Mouse (Mus musculus): ENCODE measurements around the gene Abhd11. TPM values are rescaled to one million over a fixed set of nuclear protein-coding genes. Genes with fewer than 3 reads are reported as not detected.
"Not testable (repeated sequence)": the region's sequence is repeated elsewhere in the genome, so short reads cannot be mapped to it uniquely, and the experiment has no call there.

Gene Abhd11
- total RNA-seq (2021): 10 to 100 TPM; 58.2 to 64.1 TPM

- DNase-seq: peak; percentile 98 to 99
- intact Hi-C loops (cut with DNase I): no loop called here
These were observed at the start of gene Abhd11 for GRCm38 (mm10) chr5:135008671-135009589. Abhd11 (plus strand) TSS chr5:135009152.

DNA sequence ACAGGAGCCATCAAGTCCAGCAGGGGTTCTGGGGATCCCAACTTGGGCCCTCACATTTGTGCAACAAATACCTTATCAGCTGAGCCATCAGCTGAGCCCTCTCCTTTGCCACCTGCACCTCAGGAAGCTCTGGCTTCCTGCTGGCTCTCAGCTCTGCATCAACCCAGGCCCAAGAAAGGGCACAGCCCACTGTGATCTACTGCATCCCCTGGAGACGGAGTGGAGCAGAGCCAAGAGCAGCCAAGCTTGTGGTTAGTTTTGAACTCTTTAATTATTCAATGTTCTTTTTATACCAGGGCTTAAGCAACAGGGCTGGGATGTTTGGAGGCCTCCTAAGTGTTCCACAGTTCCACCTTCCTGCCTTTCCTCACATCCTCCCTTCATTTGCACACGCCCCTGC is 48.5 kb upstream of the Abhd11 start:
- DNase-seq: no peak
- intact Hi-C loops (cut with DNase I): no loop called here

DNA sequence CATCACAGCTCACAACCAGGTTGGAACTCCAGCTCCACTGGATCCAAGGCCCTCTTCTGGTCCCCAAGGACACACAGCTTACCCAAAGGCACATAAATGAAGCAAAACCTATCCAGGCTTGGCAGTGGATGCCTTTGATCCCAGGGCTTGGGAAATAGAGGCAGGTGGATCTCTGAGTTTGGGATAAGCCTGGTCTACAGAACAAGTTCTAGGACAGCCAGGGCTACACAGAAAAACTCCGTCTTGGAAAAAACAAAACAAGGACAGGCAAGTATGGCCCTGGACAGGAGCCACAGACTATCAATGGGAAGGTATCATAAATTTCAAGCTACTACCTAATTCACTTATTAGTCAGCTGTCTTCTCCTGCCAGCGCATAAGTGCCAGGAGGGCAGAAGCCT is 47.4 kb upstream of the Abhd11 start:
- no peak for DNase-seq
- intact Hi-C loops (cut with DNase I): no loop called here

DNA sequence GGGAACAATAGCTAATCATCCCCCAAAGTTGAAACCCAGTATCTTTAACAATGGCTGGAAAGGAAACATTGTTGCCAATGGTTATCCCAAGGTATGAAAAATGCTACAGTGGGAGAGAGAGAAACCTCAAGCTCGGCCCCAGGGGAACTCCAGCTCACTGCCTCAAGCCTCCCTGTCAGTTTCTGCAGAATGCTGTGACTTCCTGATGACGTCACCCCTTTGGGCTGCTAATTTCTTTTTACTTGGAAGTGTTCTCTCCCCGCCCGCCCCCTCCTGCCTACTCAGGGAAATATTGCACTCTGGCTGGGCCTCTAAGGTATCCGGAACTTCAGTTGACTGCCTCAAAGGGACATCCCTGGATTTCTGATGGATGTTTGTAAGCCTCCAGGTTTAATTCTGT is 45.4 kb upstream of the Abhd11 start:
- peak; percentile 67 to 68 for DNase-seq
- intact Hi-C loops (cut with DNase I): no loop called here

GRCm38 (mm10) chr5:134964655-134965054 is 44.3 kb upstream of the Abhd11 start:
- DNase-seq: not testable (repeated sequence)
- intact Hi-C loops (cut with DNase I): loop anchor here (1.0 to 5.0 kb wide), 2 partner anchors 31 to 217 kb away; partner anchors contain the start of gene Eln

- intact Hi-C loops (cut with DNase I): loop anchor here (1.0 to 5.0 kb wide), 2 partner anchors 32 to 218 kb away; partner anchors contain the start of gene Eln
- peak; percentile 81 to 87 for DNase-seq
These were observed 43.5 kb upstream of the Abhd11 start for GRCm38 (mm10) chr5:134965473-134965851.

DNA sequence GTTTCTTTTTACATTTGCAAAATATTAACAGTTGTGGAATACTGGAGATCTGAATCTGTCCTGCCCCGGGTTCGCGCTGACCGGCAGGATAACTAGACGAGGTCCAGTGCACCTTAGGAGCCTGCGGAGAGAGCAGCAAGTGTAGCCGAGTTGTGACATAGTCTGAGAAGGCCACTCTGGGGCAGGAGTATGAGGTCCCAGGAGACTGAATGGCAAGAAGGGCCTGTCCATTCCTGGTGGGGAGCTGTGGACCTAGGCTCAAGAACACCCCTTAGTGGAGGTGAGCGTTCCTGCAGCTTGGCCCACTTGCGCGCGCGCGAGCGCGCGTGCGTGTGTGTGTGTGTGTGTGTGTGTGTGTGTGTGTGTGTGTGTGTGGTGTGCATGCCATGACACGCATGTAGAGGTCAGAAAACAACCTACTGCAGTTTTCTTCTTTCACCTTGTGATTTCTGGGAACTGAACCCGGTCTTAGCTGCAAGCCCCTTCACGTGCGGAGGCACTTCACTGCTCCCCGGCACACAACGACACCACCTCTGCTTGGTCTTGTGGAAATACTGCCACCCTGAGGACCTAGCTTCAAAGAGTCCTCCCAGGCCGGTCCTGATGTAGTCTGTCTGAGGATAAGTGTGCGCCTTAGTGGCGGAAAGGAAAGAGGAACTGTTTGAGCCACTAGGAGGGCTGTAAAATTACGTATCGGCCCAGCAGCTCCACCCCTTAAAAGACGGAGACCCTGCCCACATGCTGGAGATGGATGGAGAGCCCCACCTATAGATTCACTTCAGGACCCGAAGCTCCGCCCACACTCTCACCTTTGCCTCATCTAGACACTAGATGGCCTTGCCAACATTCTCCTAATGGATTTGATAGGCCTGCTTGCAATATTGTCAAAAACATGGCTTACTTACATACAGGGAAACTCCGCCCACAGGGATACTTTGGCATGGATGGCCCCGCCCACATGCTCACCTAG is 42.8 kb upstream of the Abhd11 start:
- intact Hi-C loops (cut with DNase I): loop anchor here (1.0 to 5.0 kb wide), 4 partner anchors 33 to 219 kb away; partner anchors contain the start of gene Eln
- DNase-seq: peak in 1 of 2 experiments; percentile 56

- DNase-seq: no peak
- intact Hi-C loops (cut with DNase I): loop anchor here (2.0 to 5.0 kb wide), 2 partner anchors 51 to 220 kb away; partner anchors contain the start of gene Eln
These were observed 41.6 kb upstream of the Abhd11 start for GRCm38 (mm10) chr5:134967164-134967944.

GRCm38 (mm10) chr5:134970671-134971070 is 38.3 kb upstream of the Abhd11 start:
- intact Hi-C loops (cut with DNase I): no loop called here
- no peak for DNase-seq

- intact Hi-C loops (cut with DNase I): no loop called here
- DNase-seq: no peak
These were observed 35.9 kb upstream of the Abhd11 start for GRCm38 (mm10) chr5:134973081-134973480.

DNA sequence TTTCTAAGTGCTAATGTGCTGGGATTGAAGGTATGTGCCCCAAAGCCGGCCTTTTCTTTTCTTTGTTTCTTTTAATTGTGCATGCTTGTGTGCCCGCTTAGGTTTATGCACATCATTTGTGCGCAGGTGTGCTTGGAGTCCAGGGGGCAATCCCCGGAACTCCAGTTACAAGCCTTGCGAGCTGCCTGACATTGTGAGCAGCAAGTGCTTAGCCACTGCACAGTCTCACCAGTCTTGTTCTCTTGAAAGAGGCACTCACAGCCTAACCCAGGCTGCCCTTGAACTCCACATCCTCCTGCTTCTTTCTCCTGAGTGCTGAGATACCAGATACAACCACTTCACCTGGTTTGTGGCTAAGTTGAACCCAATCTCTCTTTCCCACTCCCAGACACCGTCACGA is 35.4 kb upstream of the Abhd11 start:
- no peak for DNase-seq
- intact Hi-C loops (cut with DNase I): no loop called here

DNA sequence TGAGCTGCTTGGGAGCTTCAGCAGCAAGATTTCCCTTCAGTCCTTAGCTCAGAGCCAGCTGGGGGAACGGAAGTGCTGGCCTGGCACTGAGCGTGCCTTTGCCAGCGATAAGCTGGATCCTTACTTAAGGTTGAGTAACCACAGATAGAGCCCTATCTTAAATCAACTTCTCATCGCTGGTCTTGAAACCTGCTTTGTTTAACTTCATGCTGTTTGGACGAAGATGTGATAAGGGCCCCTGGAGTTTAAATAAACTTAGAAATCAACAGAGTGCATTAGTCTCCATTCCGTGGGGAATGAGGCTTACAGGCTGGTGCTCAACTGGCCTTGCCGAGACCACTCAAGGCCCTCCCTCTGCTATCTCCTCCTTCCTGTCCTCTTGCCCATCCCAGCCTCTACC is 34.7 kb upstream of the Abhd11 start:
- intact Hi-C loops (cut with DNase I): no loop called here

DNA sequence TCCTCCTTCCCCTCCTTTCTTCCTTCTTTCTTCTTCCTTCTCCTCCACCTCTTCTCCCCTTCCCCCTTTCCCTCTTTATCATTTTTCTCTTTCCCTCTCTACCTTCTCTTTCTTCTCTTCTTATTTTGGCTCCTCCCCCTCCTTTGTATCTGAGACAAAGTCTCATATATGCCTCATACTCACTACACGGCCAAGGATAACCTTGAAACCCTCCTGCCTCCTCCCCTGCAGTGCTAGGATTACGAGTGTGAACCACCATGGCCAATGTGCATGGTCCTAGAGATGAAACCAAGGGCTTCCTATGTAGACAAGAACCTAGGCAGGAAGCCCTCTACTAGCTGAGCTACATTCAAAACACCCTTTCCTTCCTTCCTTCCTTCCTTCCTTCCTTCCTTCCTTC is 34.0 kb upstream of the Abhd11 start:
- intact Hi-C loops (cut with DNase I): no loop called here
- no peak for DNase-seq

More for the DNA sequence above, 34.7 kb upstream of the Abhd11 start:
- no peak for DNase-seq

DNA sequence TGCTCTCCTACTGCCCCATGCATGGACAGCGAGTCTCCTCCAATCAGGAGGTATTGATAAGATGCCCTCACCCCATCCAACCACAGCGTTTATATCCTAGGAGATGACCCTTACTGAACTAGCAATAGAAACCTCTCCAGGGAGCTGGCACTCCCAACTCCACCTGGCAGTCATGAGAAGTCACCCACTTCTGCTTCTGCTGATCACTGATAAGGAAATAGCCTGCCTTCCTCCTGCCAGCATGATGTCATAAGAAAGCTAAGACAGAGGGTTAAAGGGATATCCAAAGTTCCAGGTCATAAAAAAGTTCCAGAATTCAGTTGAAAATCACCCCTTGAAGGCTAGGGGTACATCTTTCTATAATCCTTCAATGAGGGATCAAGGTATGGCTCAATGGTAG is 32.8 kb upstream of the Abhd11 start:
- no peak for DNase-seq
- intact Hi-C loops (cut with DNase I): no loop called here

- intact Hi-C loops (cut with DNase I): no loop called here
- no peak for DNase-seq
These were observed 32.2 kb upstream of the Abhd11 start for GRCm38 (mm10) chr5:134976577-134977250.

GRCm38 (mm10) chr5:134977837-134978236 is 31.1 kb upstream of the Abhd11 start:
- DNase-seq: no peak
- intact Hi-C loops (cut with DNase I): no loop called here

DNA sequence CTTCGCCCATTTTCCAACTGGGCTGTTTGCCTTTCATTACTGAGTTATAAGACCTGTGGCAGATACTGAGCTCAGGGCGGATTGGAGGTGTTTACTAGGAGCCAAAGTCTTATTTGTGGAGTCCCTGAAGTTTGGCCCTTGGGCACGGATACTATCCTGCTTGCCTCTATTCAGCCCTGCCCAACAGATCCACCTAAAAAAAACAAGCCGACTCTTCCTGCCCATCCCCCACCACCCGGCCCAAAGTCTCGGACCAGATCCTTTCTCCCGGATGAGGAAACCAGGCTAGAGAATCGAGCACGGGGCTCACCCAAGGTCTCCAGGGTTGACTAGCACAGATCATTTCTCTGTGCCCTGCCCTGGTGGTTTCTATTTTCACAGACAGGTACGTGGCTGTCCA is 27.8 kb upstream of the Abhd11 start:
- intact Hi-C loops (cut with DNase I): no loop called here
- DNase-seq: no peak

- intact Hi-C loops (cut with DNase I): no loop called here
- DNase-seq: no peak
These were observed 25.8 kb upstream of the Abhd11 start for GRCm38 (mm10) chr5:134983111-134983510.

- intact Hi-C loops (cut with DNase I): no loop called here
These were observed 25.2 kb upstream of the Abhd11 start for GRCm38 (mm10) chr5:134983771-134984170.

More at GRCm38 (mm10) chr5:134983771-134984170, 25.2 kb upstream of the Abhd11 start:
- DNase-seq: no peak
